Mouse (Mus musculus) hindbrain, embryonic 14.5 days (tissue): Measurements from ENCODE around the gene Ncaph2. TPM values are rescaled to one million over a fixed set of nuclear protein-coding genes. Genes with fewer than 3 reads are reported as not detected.

Experiments
- ATAC-seq: fragments of 200-750 bp; cut with Nextera tagmentation; 2 replicates; pipeline ENCODE4 v1.8.0; 2017; ENCODE audit warnings: moderate number of reproducible peaks, mild to moderate bottlenecking, moderate TSS enrichment, moderate library complexity; ENCODE audit not compliant: low FRiP score
- DNase-seq: peaks from one replicate; pipeline ENCODE4 v3.0.0-alpha.2; 2015; ENCODE audit warnings: low spot score
- H3K27ac ChIP-seq: fragments of 300-500 bp; sonication (generic); 2 replicates; pipeline ENCODE4 v1.5.1; 2014; ENCODE audit warnings: mild to moderate bottlenecking, moderate library complexity
- H3K27me3 ChIP-seq: fragments of 300-500 bp; sonication (generic); 2 replicates; pipeline ENCODE4 v1.6.1; 2014; ENCODE audit warnings: mild to moderate bottlenecking, low read length, mixed read lengths; ENCODE audit not compliant: control insufficient read depth, insufficient read depth
- H3K36me3 ChIP-seq: fragments of 300-500 bp; sonication (generic); replicated peaks from 2 replicates; pipeline ENCODE4 v1.6.1; 2014; ENCODE audit not compliant: control insufficient read depth, insufficient read depth
- H3K4me1 ChIP-seq: fragments of 300-500 bp; sonication (generic); replicated peaks from 2 replicates; pipeline ENCODE4 v1.6.1; 2014; ENCODE audit warnings: antibody characterized with exemption, low read length, mixed read lengths; ENCODE audit not compliant: control insufficient read depth, insufficient read depth
- H3K4me2 ChIP-seq: fragments of 300-500 bp; sonication (generic); replicated peaks from 2 replicates; pipeline ENCODE4 v1.6.1; 2014; ENCODE audit warnings: mild to moderate bottlenecking, moderate library complexity
- H3K4me3 ChIP-seq: fragments of 300-500 bp; sonication (generic); replicated peaks from 2 replicates; pipeline ENCODE4 v1.5.1; 2014; ENCODE audit warnings: mild to moderate bottlenecking, low read length
- H3K9ac ChIP-seq: fragments of 300-500 bp; sonication (generic); 2 replicates; pipeline ENCODE4 v1.6.1; 2014
- H3K9me3 ChIP-seq: fragments of 300-500 bp; sonication (generic); 2 replicates; pipeline ENCODE4 v1.6.1; 2016; ENCODE audit warnings: low read length; ENCODE audit not compliant: control insufficient read depth
- WGBS: fragments of 180-500 bp; shearing (Covaris S2); extraction: QIAGEN DNeasy Blood & Tissue Kit; methylation state at CpG from one replicate; pipeline ENCODE4 v1.1.7; 2014; 5-methylcytosine and 5-hydroxymethylcytosine counted together
- polyA plus RNA-seq: library from polyadenylated mRNA; unstranded; fragments of >200 nt; fragmentation: Nextera tagmentation; extraction: Ambion mirVana; gene quantifications from 2 replicates; pipeline ENCODE4 v1.2.1, GENCODE M21; 2014

The Ncaph2 gene
- polyA plus RNA-seq, 1 experiment from 2014 or later = 94.7 TPM

DNA sequence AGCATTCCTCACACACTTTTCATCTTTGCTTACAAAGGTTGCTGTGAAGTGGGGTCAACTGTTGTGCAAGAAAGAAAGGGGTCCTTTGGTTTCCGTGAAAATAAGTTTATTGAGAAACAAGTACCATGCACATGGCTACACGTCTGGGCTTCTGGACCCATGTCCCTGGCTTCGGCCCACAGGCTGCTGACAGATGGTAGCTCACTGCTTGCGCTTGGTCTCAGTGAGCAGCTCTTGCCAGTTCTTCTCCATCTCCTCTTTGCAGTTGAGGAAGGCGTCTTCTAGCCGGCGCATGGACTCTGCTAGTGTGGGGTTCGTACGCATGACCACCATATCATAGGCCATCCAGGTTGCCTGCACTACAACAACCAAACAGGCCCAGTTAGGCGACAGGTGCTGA is 34.6 kb downstream of the Ncaph2 start:
- Histone ChIP-seq H3K27ac (no peak overlapping the region), H3K4me2 (no peak overlapping the region), H3K36me3 (no peaks in the 10 kb centered on the region), H3K4me1 (no peaks in the 10 kb centered on the region), H3K9ac (no peak overlapping the region), H3K4me3 (no peak overlapping the region), H3K9me3 (no peaks in the 10 kb centered on the region), H3K27me3 (no peaks in the 10 kb centered on the region)
- DNase-seq (no peak), ATAC-seq (no peak)
- 89% methylated on average over 10 of the region's 10 CpGs for WGBS

- no peaks in the 10 kb centered on the region for H3K4me1 ChIP-seq
- no peaks in the 10 kb centered on the region; the same call in 1 of the 2 replicates for H3K27me3 ChIP-seq
- H3K27ac ChIP-seq = no peak overlapping the region
- no peaks in the 10 kb centered on the region for H3K9me3 ChIP-seq
- H3K9ac ChIP-seq = no peak overlapping the region
- no peak overlapping the region for H3K4me2 ChIP-seq
- WGBS = 91% methylated on average over 4 of the region's 4 CpGs
- no peaks in the 10 kb centered on the region for H3K36me3 ChIP-seq
- DNase-seq (no peak), ATAC-seq (no peak)
- no peak overlapping the region for H3K4me3 ChIP-seq
Observed at GRCm38 (mm10) chr15:89396883-89397282, 41.4 kb downstream of the Ncaph2 start.

GRCm38 (mm10) chr15:89398146-89398545 is 42.6 kb downstream of the Ncaph2 start:
- Histone ChIP-seq H3K4me3 (no peak overlapping the region), H3K9me3 (no peaks in the 10 kb centered on the region), H3K9ac (no peak overlapping the region), H3K27ac (no peak overlapping the region), H3K4me1 (no peaks in the 10 kb centered on the region), H3K27me3 (no peaks in the 10 kb centered on the region; the same call in 1 of the 2 replicates), H3K36me3 (no peaks in the 10 kb centered on the region), H3K4me2 (no peak overlapping the region)
- no peak for DNase-seq
- no peak for ATAC-seq
- WGBS = 76% methylated on average over 2 of the region's 2 CpGs

GRCm38 (mm10) chr15:89399716-89400115 is 44.2 kb downstream of the Ncaph2 start:
- ATAC-seq (no peak), DNase-seq (no peak)
- Histone ChIP-seq H3K27me3 (no peaks in the 10 kb centered on the region; the same call in 1 of the 2 replicates), H3K4me1 (no peaks in the 10 kb centered on the region), H3K4me2 (no peak overlapping the region), H3K9me3 (no peaks in the 10 kb centered on the region), H3K4me3 (no peak overlapping the region), H3K36me3 (no peaks in the 10 kb centered on the region), H3K9ac (no peak overlapping the region), H3K27ac (no peak overlapping the region)
- 64% methylated on average over 1 of the region's 1 CpGs for WGBS

DNA sequence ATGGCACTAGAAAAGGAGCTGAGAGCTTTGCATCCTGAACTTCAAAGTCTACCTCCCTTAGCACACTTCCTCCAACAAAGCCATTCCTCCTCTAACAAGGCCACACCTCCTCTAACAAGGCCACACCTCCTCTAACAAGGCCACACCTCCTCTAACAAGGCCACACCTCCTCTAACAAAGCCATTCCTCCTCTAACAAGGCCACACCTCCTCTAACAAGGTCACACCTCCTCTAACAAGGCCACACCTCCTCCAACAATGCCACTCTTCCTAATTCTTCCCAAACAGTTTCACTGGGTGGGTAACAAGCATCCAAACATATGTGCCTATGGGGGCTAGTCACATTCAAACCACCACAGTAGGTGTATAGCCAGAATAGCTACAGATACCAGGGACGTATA is 47.0 kb downstream of the Ncaph2 start:
- DNase-seq (no peak), ATAC-seq (no peak)
- Histone ChIP-seq H3K4me2 (no peak overlapping the region), H3K9ac (no peak overlapping the region), H3K4me3 (no peak overlapping the region), H3K4me1 (no peaks in the 10 kb centered on the region), H3K9me3 (peaks cover 6% of the 10 kb centered on the region; the same call in 1 of the 2 replicates), H3K27ac (no peak overlapping the region), H3K27me3 (no peaks in the 10 kb centered on the region), H3K36me3 (no peaks in the 10 kb centered on the region)
- 79% methylated on average over 1 of the region's 1 CpGs for WGBS

GRCm38 (mm10) chr15:89404831-89405623 is 49.5 kb downstream of the Ncaph2 start:
- H3K4me2 ChIP-seq = no peak overlapping the region
- no peak overlapping the region for H3K4me3 ChIP-seq
- ATAC-seq = no peak
- WGBS = 90% methylated on average over 10 of the region's 10 CpGs
- DNase-seq = no peak
- H3K27ac ChIP-seq = no peak overlapping the region
- no peaks in the 10 kb centered on the region for H3K27me3 ChIP-seq
- no peaks in the 10 kb centered on the region for H3K36me3 ChIP-seq
- H3K4me1 ChIP-seq = no peaks in the 10 kb centered on the region
- peaks cover 12% of the 10 kb centered on the region; the same call in 1 of the 2 replicates for H3K9me3 ChIP-seq
- H3K9ac ChIP-seq = no peak overlapping the region

DNA sequence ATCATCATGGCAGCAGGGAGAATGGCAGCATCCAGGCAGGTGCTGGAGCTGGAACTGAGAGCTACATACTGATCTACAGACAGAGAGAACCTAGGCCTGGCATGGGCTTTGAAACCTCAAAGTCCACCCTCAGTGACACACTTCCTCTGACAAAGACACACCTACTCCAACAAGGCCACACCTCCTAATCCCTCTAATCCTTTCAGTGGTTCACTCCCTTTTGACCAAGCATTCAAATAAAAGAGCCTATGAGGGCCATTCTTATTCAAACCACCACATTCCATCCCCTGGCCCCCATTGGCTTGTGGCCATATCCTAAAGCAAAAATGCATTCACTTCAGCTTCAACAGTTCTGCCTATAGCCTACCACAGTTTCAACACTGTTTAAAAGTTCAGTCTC is 51.2 kb downstream of the Ncaph2 start:
- DNase-seq = no peak
- H3K4me3 ChIP-seq = no peak overlapping the region
- H3K36me3 ChIP-seq = no peaks in the 10 kb centered on the region
- H3K9me3 ChIP-seq = peaks cover 12% of the 10 kb centered on the region; the same call in 1 of the 2 replicates
- no peak for ATAC-seq
- H3K4me2 ChIP-seq = no peak overlapping the region
- H3K4me1 ChIP-seq = no peaks in the 10 kb centered on the region
- H3K27me3 ChIP-seq = no peaks in the 10 kb centered on the region
- no peak overlapping the region for H3K27ac ChIP-seq
- H3K9ac ChIP-seq = no peak overlapping the region

GRCm38 (mm10) chr15:89410118-89410517 is 54.6 kb downstream of the Ncaph2 start, which contains the start of gene Syce3:
Gene Syce3, minus strand, starts transcription at chr15:89410503.
- DNase-seq = no peak
- Histone ChIP-seq H3K9me3 (peaks cover 12% of the 10 kb centered on the region; the same call in 1 of the 2 replicates), H3K27ac (no peak within 1 kb of the TSS), H3K4me1 (no peaks in the 10 kb centered on the region), H3K27me3 (no peaks in the 10 kb centered on the region), H3K4me3 (no peak within 1 kb of the TSS), H3K4me2 (no peak within 1 kb of the TSS), H3K9ac (no peak within 1 kb of the TSS), H3K36me3 (no peaks in the 10 kb centered on the region)
- ATAC-seq = no peak
- WGBS = 90% methylated on average over 24 of the region's 24 CpGs

- H3K9me3 ChIP-seq = no peaks in the 10 kb centered on the region
- no peak overlapping the region for H3K4me3 ChIP-seq
- H3K9ac ChIP-seq = no peak overlapping the region
- 89% methylated on average over 8 of the region's 8 CpGs for WGBS
- DNase-seq (no peak), ATAC-seq (no peak)
- H3K36me3 ChIP-seq = peaks cover 35% of the 10 kb centered on the region
- no peaks in the 10 kb centered on the region for H3K4me1 ChIP-seq
- no peak overlapping the region for H3K4me2 ChIP-seq
- H3K27me3 ChIP-seq = no peaks in the 10 kb centered on the region
- no peak overlapping the region for H3K27ac ChIP-seq
Observed at GRCm38 (mm10) chr15:89415282-89415681, 59.8 kb downstream of the Ncaph2 start.
